ENCODE assay signal across 8 mouse cellular contexts in genomic region chr7:99625722-99626375, GRCm38 (mm10). TPM values are rescaled to one million over a fixed set of nuclear protein-coding genes. Genes with fewer than 3 reads are reported as not detected.
DNase-seq lines count a peak whose midpoint lies in the region; ATAC-seq lines count a peak whose summit lies in the region.

No protein-coding gene starts in this region.

- H3K9me3 ChIP-seq in erythroblast, embryonic 14.5 days (ENCODE audit: control insufficient read depth, low read length) = peaks cover 16% of the 10 kb centered on the region
- no peaks in the 10 kb centered on the region for H3K9me3 ChIP-seq in heart, embryonic 11.5 days (replicated peaks; ENCODE audit: control insufficient read depth, low read length)
- H3K9me3 ChIP-seq in kidney, embryonic 14.5 days (ENCODE audit: control insufficient read depth, low read length) = no peaks in the 10 kb centered on the region
- H3K9me3 ChIP-seq in limb, embryonic 13.5 days = no peaks in the 10 kb centered on the region
- no peaks in the 10 kb centered on the region for H3K9me3 ChIP-seq in midbrain, embryonic 15.5 days

- peak overlapping the region; percentile 54 for H3K9ac ChIP-seq in heart, embryonic 11.5 days (ENCODE audit: low read depth, low read length)
- H3K9ac ChIP-seq in kidney, embryonic 14.5 days (ENCODE audit: low read depth, low read length) = peak overlapping the region; percentile 48
- peak overlapping the region; percentile 60 for H3K9ac ChIP-seq in limb, embryonic 13.5 days
- peak overlapping the region; percentile 56 for H3K9ac ChIP-seq in midbrain, embryonic 15.5 days

- under 1% methylated on average over 81 of the region's 81 CpGs for WGBS in heart, embryonic 11.5 days (ENCODE audit: insufficient replicate concordance)
- under 1% methylated on average over 74 of the region's 81 CpGs for WGBS in kidney, embryonic 14.5 days
- under 1% methylated on average over 81 of the region's 81 CpGs for WGBS in limb, embryonic 13.5 days
- under 1% methylated on average over 81 of the region's 81 CpGs for WGBS in midbrain, embryonic 15.5 days

- H3K27me3 ChIP-seq in erythroblast, embryonic 14.5 days (ENCODE audit: control insufficient read depth) = peaks cover 100% of the 10 kb centered on the region
- H3K27me3 ChIP-seq in heart, embryonic 11.5 days (ENCODE audit: control insufficient read depth, insufficient read depth, low read length) = peaks cover 85% of the 10 kb centered on the region
- peaks cover 49% of the 10 kb centered on the region for H3K27me3 ChIP-seq in kidney, embryonic 14.5 days (ENCODE audit: control insufficient read depth, insufficient read depth, low read length)
- peaks cover 97% of the 10 kb centered on the region for H3K27me3 ChIP-seq in limb, embryonic 13.5 days
- H3K27me3 ChIP-seq in midbrain, embryonic 15.5 days (replicated peaks) = peaks cover 45% of the 10 kb centered on the region

- peak; percentile 74 for ATAC-seq in heart, embryonic 11.5 days (replicated peaks; ENCODE audit: insufficient number of reproducible peaks, low FRiP score, low TSS enrichment)
- peak; percentile 84 for ATAC-seq in kidney, embryonic 14.5 days (ENCODE audit: low FRiP score, low TSS enrichment)
- peak; percentile 78 for ATAC-seq in limb, embryonic 13.5 days (ENCODE audit: low FRiP score, low read depth)
- peak; percentile 90 for ATAC-seq in midbrain, embryonic 15.5 days (replicated peaks)

- no peak overlapping the region for H3K27ac ChIP-seq in heart, embryonic 11.5 days (ENCODE audit: low read depth, low read length)
- no peak overlapping the region for H3K27ac ChIP-seq in kidney, embryonic 14.5 days (ENCODE audit: low read depth, low read length)
- no peak overlapping the region for H3K27ac ChIP-seq in limb, embryonic 13.5 days
- H3K27ac ChIP-seq in midbrain, embryonic 15.5 days = no peak overlapping the region; the same call in 1 of the 2 replicates

- H3K36me3 ChIP-seq in erythroblast, embryonic 14.5 days (ENCODE audit: control insufficient read depth) = no peaks in the 10 kb centered on the region
- no peaks in the 10 kb centered on the region for H3K36me3 ChIP-seq in heart, embryonic 11.5 days (ENCODE audit: control insufficient read depth, insufficient read depth, low read length)
- no peaks in the 10 kb centered on the region for H3K36me3 ChIP-seq in kidney, embryonic 14.5 days (ENCODE audit: control insufficient read depth, insufficient read depth, low read length)
- H3K36me3 ChIP-seq in limb, embryonic 13.5 days = no peaks in the 10 kb centered on the region
- no peaks in the 10 kb centered on the region for H3K36me3 ChIP-seq in midbrain, embryonic 15.5 days (replicated peaks)

- peaks cover 24% of the 10 kb centered on the region for H3K4me1 ChIP-seq in erythroblast, embryonic 14.5 days (ENCODE audit: control insufficient read depth)
- peaks cover 16% of the 10 kb centered on the region for H3K4me1 ChIP-seq in heart, embryonic 11.5 days (ENCODE audit: control insufficient read depth, insufficient read depth, low read length)
- peaks cover 17% of the 10 kb centered on the region; the same call in 1 of the 2 replicates for H3K4me1 ChIP-seq in kidney, embryonic 14.5 days (ENCODE audit: control insufficient read depth, insufficient read depth, low read length)
- H3K4me1 ChIP-seq in limb, embryonic 13.5 days = peaks cover 22% of the 10 kb centered on the region
- H3K4me1 ChIP-seq in midbrain, embryonic 15.5 days = peaks cover 22% of the 10 kb centered on the region

- peak overlapping the region; percentile 45 for H3K4me3 ChIP-seq in erythroblast, embryonic 14.5 days (replicated peaks)
- H3K4me3 ChIP-seq in heart, embryonic 11.5 days (ENCODE audit: low read depth, low read length) = peak overlapping the region; percentile 56
- H3K4me3 ChIP-seq in kidney, embryonic 14.5 days (ENCODE audit: low read length) = peak overlapping the region; percentile 42
- peak overlapping the region; percentile 55 for H3K4me3 ChIP-seq in limb, embryonic 13.5 days
- peak overlapping the region; percentile 61 for H3K4me3 ChIP-seq in midbrain, embryonic 15.5 days

- DNase-seq in brain, adult 2 months (ENCODE audit: low read depth, low spot score) = peak; percentile 90
- DNase-seq in spleen, adult 12 weeks (ENCODE audit: low spot score) = peak; percentile 71
- no peak for DNase-seq in c-Kit-positive CD71-positive TER-119-positive erythroid progenitor cells, embryonic 14.5 days (ENCODE audit: low spot score)

- H3K4me2 ChIP-seq in heart, embryonic 11.5 days = peak overlapping the region; percentile 92
- H3K4me2 ChIP-seq in kidney, embryonic 14.5 days (replicated peaks; ENCODE audit: low read depth, low read length) = peak overlapping the region; percentile 86
- H3K4me2 ChIP-seq in limb, embryonic 13.5 days (replicated peaks) = peak overlapping the region; percentile 98
- peak overlapping the region; percentile 91 for H3K4me2 ChIP-seq in midbrain, embryonic 15.5 days

RNA-seq across cellular contexts. Expression of gene Tpbgl, which starts 1.1 kb away (rescaled TPM):
- 0.01 TPM in 2 replicates for polyA plus RNA-seq in erythroblast, embryonic 14.5 days (2012)
- 1.4 and 1.5 TPM in 2 replicates for polyA plus RNA-seq in heart, embryonic 11.5 days (2014; fragmentation: Nextera tagmentation; extraction: Ambion mirVana)
- 0.50 and 0.83 TPM in 2 replicates for polyA plus RNA-seq in kidney, embryonic 14.5 days (2014; fragmentation: Nextera tagmentation; extraction: Ambion mirVana)
- 0.23 and 0.24 TPM in 2 replicates for polyA plus RNA-seq in limb, embryonic 13.5 days (2015; fragmentation: Nextera tagmentation; extraction: Ambion mirVana)
- 1.1 and 1.4 TPM in 2 replicates for polyA plus RNA-seq in midbrain, embryonic 15.5 days (2015; fragmentation: Nextera tagmentation; extraction: Ambion mirVana)
